Mouse (Mus musculus): ENCODE data around the gene Utp6.

- TF ChIP-seq CTCF (IDR thresholded peaks at IDR 0.05; ENCODE audit: extremely low read depth, insufficient read depth, insufficient read length, insufficient replicate concordance) (no peak), POLR2A (IDR thresholded peaks at IDR 0.05; ENCODE audit: low read depth, low read length) (no peak)
Observed at GRCm38 (mm10) chr11:79961346-79962124, 655 bp downstream of the Utp6 start.

All from spleen, adult 2 months (tissue).